Mouse (Mus musculus) forelimb bud, embryonic 11.5 days (tissue): ENCODE results near the gene Cd40.

Experiments
- DNase-seq: peaks from one replicate; pipeline ENCODE4 v3.0.0-alpha.2; 2012; ENCODE audit warnings: low read depth, low spot score

The Cd40 gene

GRCm38 (mm10) chr2:165056377-165057085 is 1.1 kb downstream of the Cd40 start:
- DNase-seq = no peak

- DNase-seq = no peak
Observed at GRCm38 (mm10) chr2:165059961-165060360, 4.5 kb downstream of the Cd40 start.

- DNase-seq = no peak
Observed at GRCm38 (mm10) chr2:165061638-165062433, 6.4 kb downstream of the Cd40 start.

GRCm38 (mm10) chr2:165064489-165064888 is 9.1 kb downstream of the Cd40 start:
- no peak for DNase-seq

- DNase-seq = no peak
Observed at GRCm38 (mm10) chr2:165068806-165069205, 13.4 kb downstream of the Cd40 start.

GRCm38 (mm10) chr2:165070096-165070816 is 14.8 kb downstream of the Cd40 start:
- peak; percentile 77 for DNase-seq

GRCm38 (mm10) chr2:165073381-165073781 is 18.0 kb downstream of the Cd40 start:
- no peak for DNase-seq

GRCm38 (mm10) chr2:165074081-165074884 is 18.9 kb downstream of the Cd40 start:
- DNase-seq = no peak

GRCm38 (mm10) chr2:165074937-165075336 is 19.5 kb downstream of the Cd40 start:
- DNase-seq = peak; percentile 81

GRCm38 (mm10) chr2:165077055-165077454 is 21.6 kb downstream of the Cd40 start:
- DNase-seq = no peak

- DNase-seq = no peak
Observed at GRCm38 (mm10) chr2:165078045-165078444, 22.6 kb downstream of the Cd40 start.

GRCm38 (mm10) chr2:165078605-165079004 is 23.2 kb downstream of the Cd40 start:
- DNase-seq = no peak

GRCm38 (mm10) chr2:165080657-165081056 is 25.2 kb downstream of the Cd40 start:
- DNase-seq = no peak

GRCm38 (mm10) chr2:165081257-165081656 is 25.8 kb downstream of the Cd40 start:
- DNase-seq = no peak

GRCm38 (mm10) chr2:165086634-165087033 is 31.2 kb downstream of the Cd40 start:
- DNase-seq = no peak

GRCm38 (mm10) chr2:165089470-165089869 is 34.0 kb downstream of the Cd40 start:
- DNase-seq = no peak

GRCm38 (mm10) chr2:165090650-165091049 is 35.2 kb downstream of the Cd40 start, which contains the start of gene 1700025C18Rik:
Gene 1700025C18Rik (minus strand): TSS chr2:165090750.
- DNase-seq = no peak

GRCm38 (mm10) chr2:165091433-165091965 is 36.1 kb downstream of the Cd40 start:
- DNase-seq = no peak

- no peak for DNase-seq
Observed at GRCm38 (mm10) chr2:165092393-165092792, 37.0 kb downstream of the Cd40 start.

GRCm38 (mm10) chr2:165096367-165096766 is 40.9 kb downstream of the Cd40 start:
- peak; percentile 52 for DNase-seq

- no peak for DNase-seq
Observed at GRCm38 (mm10) chr2:165098861-165099260, 43.4 kb downstream of the Cd40 start.
